Mouse (Mus musculus) CH12.LX (cell line): ENCODE data around the gene Tox2. TPM values are rescaled to one million over a fixed set of nuclear protein-coding genes. Genes with fewer than 3 reads are reported as not detected.

Experiments
- DNase-seq: peaks from one replicate; pipeline ENCODE4 v3.0.0-alpha.2; 2013; ENCODE audit errors: extremely low read depth
- H3K27ac ChIP-seq: 2 replicates; pipeline ENCODE4 v1.5.1; 2012; ENCODE audit warnings: low read depth, mild to moderate bottlenecking, control low read depth, moderate library complexity; ENCODE audit not compliant: insufficient read depth
- H3K27me3 ChIP-seq: replicated peaks from 2 replicates; pipeline ENCODE3; 2012; ENCODE audit warnings: inconsistent platforms
- H3K36me3 ChIP-seq, 2 experiments: replicated peaks in 1 of 2; 2 replicates each; pipeline versions ENCODE3 to v1.6.1; 2012; ENCODE audit warnings: inconsistent platforms in 1 of 2, low read length in 1 of 2, mild to moderate bottlenecking in 1 of 2, mixed read lengths in 1 of 2, moderate library complexity in 1 of 2; ENCODE audit not compliant: control insufficient read depth in 1 of 2, insufficient read depth in 1 of 2
- H3K4me1 ChIP-seq, 2 experiments: 2 replicates each; pipeline ENCODE4 v1.6.1; 2012; ENCODE audit warnings: inconsistent platforms in 1 of 2, moderate library complexity in 1 of 2; ENCODE audit not compliant: insufficient read depth in 2 of 2, control insufficient read depth in 1 of 2
- H3K4me2 ChIP-seq: 2 replicates; pipeline ENCODE4 v1.6.1; 2012; ENCODE audit warnings: low read depth, mild to moderate bottlenecking, control low read depth; ENCODE audit not compliant: poor library complexity, insufficient read depth, severe bottlenecking
- H3K4me3 ChIP-seq, 3 experiments: fragments of 150-350 bp in 1 of 3; sonication (generic) in 1 of 3; replicated peaks in 1 of 3; 2 replicates each; pipeline versions ENCODE3 to v1.5.1; 2011 to 2012; ENCODE audit warnings: low read depth in 2 of 3, low read length in 2 of 3, mild to moderate bottlenecking in 2 of 3, moderate library complexity in 2 of 3, control low read depth in 1 of 3, improper control_type of control experiment in 1 of 3, inconsistent platforms in 1 of 3, mixed read lengths in 1 of 3; ENCODE audit not compliant: poor library complexity in 1 of 3
- H3K79me2 ChIP-seq: replicated peaks from 2 replicates; pipeline ENCODE4 v1.6.1; 2012; ENCODE audit warnings: mild to moderate bottlenecking, moderate library complexity; ENCODE audit not compliant: control insufficient read depth, poor library complexity, insufficient read depth, severe bottlenecking; ENCODE audit errors: extremely low read depth
- H3K9ac ChIP-seq: 2 replicates; pipeline ENCODE4 v1.6.1; 2012; ENCODE audit warnings: low read depth, mild to moderate bottlenecking, control low read depth, moderate library complexity; ENCODE audit not compliant: insufficient read depth
- H3K9me3 ChIP-seq: replicated peaks from 2 replicates; pipeline ENCODE3; 2012; ENCODE audit warnings: low read length, inconsistent platforms, mixed read lengths
- BHLHE40 ChIP-seq: IDR thresholded peaks from 2 replicates; pipeline ENCODE4 v1.6.1; 2011; ENCODE audit warnings: mild to moderate bottlenecking, low read depth, low read length, improper control_type of control experiment
- CHD2 ChIP-seq: IDR thresholded peaks from 2 replicates; pipeline ENCODE4 v1.6.1; 2011; ENCODE audit warnings: low read length, improper control_type of control experiment
- EP300 ChIP-seq: IDR thresholded peaks from 2 replicates; pipeline ENCODE4 v1.6.1; 2011; ENCODE audit warnings: low read length, improper control_type of control experiment
- ETS1 ChIP-seq: conservative IDR thresholded peaks from 2 replicates; pipeline ENCODE4 v1.6.1; 2012; ENCODE audit warnings: low read depth, mild to moderate bottlenecking, inconsistent platforms, low read length, improper control_type of control experiment, moderate library complexity
- JUND ChIP-seq: conservative IDR thresholded peaks from 2 replicates; pipeline ENCODE4 v1.6.1; 2011; ENCODE audit warnings: low read depth, low read length, improper control_type of control experiment
- MAZ ChIP-seq: IDR thresholded peaks from 2 replicates; pipeline ENCODE4 v1.6.1; 2012; ENCODE audit warnings: low read depth, mild to moderate bottlenecking, inconsistent platforms, low read length, improper control_type of control experiment, moderate library complexity
- MEF2A ChIP-seq: IDR thresholded peaks from 2 replicates; pipeline ENCODE4 v1.6.1; 2014; ENCODE audit warnings: low read depth, mild to moderate bottlenecking, inconsistent platforms, low read length, improper control_type of control experiment, borderline replicate concordance
- NELFE ChIP-seq: IDR thresholded peaks from 2 replicates; pipeline ENCODE4 v1.6.1; 2011; ENCODE audit warnings: low read depth, low read length, improper control_type of control experiment
- PAX5 ChIP-seq: IDR thresholded peaks from 2 replicates; pipeline ENCODE4 v1.6.1; 2012; ENCODE audit warnings: low read length, inconsistent platforms, mixed read lengths
- POLR2AphosphoS2 ChIP-seq: IDR thresholded peaks from 2 replicates; pipeline ENCODE4 v1.6.1; 2011; ENCODE audit warnings: low read depth, low read length, improper control_type of control experiment
- RAD21 ChIP-seq: IDR thresholded peaks from 2 replicates; pipeline ENCODE4 v1.6.1; 2011; ENCODE audit warnings: low read depth, mild to moderate bottlenecking, low read length, improper control_type of control experiment, moderate library complexity
- RCOR1 ChIP-seq: conservative IDR thresholded peaks from 2 replicates; pipeline ENCODE4 v1.6.1; 2012; ENCODE audit warnings: low read depth, mild to moderate bottlenecking, inconsistent platforms, low read length, improper control_type of control experiment
- SIN3A ChIP-seq: IDR thresholded peaks from 2 replicates; pipeline ENCODE4 v1.6.1; 2012; ENCODE audit warnings: low read length, improper control_type of control experiment, inconsistent platforms
- SMC3 ChIP-seq: IDR thresholded peaks from 2 replicates; pipeline ENCODE4 v1.6.1; 2011; ENCODE audit warnings: low read depth, low read length, improper control_type of control experiment
- USF2 ChIP-seq: conservative IDR thresholded peaks from 2 replicates; pipeline ENCODE4 v1.6.1; 2011; ENCODE audit warnings: low read depth, low read length, improper control_type of control experiment
- ZMIZ1 ChIP-seq: IDR thresholded peaks from 2 replicates; pipeline ENCODE4 v1.6.1; 2012; ENCODE audit warnings: low read depth, mild to moderate bottlenecking, inconsistent platforms, low read length, improper control_type of control experiment
- dilution Hi-C: fragments of 300-500 bp; cut with MboI; formaldehyde crosslinking; loops from 2 replicates; pipeline ENCODE4 v1.14.3; 2020; ENCODE audit warnings: low sequenced_read_pairs; ENCODE audit not compliant: extremely low pct_unique_long_range_greater_than_20kb, extremely low pct_ligation_motif_present
- in situ Hi-C: fragments of 300-500 bp; cut with MboI; formaldehyde crosslinking; loops from 3 replicates; pipeline ENCODE4 v1.14.3; 2019; ENCODE audit warnings: low sequenced_read_pairs, low pct_ligation_motif_present, low pct_unique_long_range_greater_than_20kb, mixed read lengths
- polyA plus RNA-seq: library from polyadenylated mRNA; unstranded; fragments of >175 nt; gene quantifications from 2 replicates; pipeline ENCODE4 v1.2.1, GENCODE M21; 2012; ENCODE audit warnings: low read depth; ENCODE audit not compliant: insufficient read length
- total RNA-seq, 2 experiments: library from RNA; depleted of rRNA; stranded (reverse); fragments of 300-350 nt in 1 of 2; fragments of >200 nt in 1 of 2; gene quantifications; 2 replicates each; pipeline ENCODE4 v1.2.3; 2012 to 2014

Gene Tox2
- total and polyA plus RNA-seq, 3 experiments: not detected

GRCm38 (mm10) chr2:163344976-163345660 lies 142.2 kb downstream of the Tox2 start:
- dilution Hi-C loops (no loop called here), in situ Hi-C loops (loop anchor here (5.0 kb wide), 1 partner anchor 47 kb away; no protein-coding TSS in a partner anchor)
- H3K36me3 ChIP-seq: no peaks in the 10 kb centered on the region
- TF ChIP-seq EP300 (no peak), RAD21 (no peak), USF2 (no peak), SIN3A (no peak), POLR2AphosphoS2 (no peak), ZMIZ1 (no peak), PAX5 (no peak), SMC3 (no peak), NELFE (no peak)
- no peak overlapping the region for H3K9ac ChIP-seq
- no peak overlapping the region for H3K4me2 ChIP-seq
- H3K4me1 ChIP-seq: no peaks in the 10 kb centered on the region
- no peaks in the 10 kb centered on the region for H3K79me2 ChIP-seq
- peaks cover 8% of the 10 kb centered on the region for H3K9me3 ChIP-seq
- H3K4me3 ChIP-seq: no peak overlapping the region
- no peak for DNase-seq
- H3K27me3 ChIP-seq: peaks cover 83% of the 10 kb centered on the region
- H3K27ac ChIP-seq: no peak overlapping the region

- TF ChIP-seq SIN3A: no peak
- TF ChIP-seq MAZ: no peak
- no peak for TF ChIP-seq CHD2
- TF ChIP-seq NELFE: no peak
- TF ChIP-seq JUND: no peak
- TF ChIP-seq BHLHE40: no peak
- no peak for TF ChIP-seq RCOR1
- TF ChIP-seq MEF2A: no peak
- TF ChIP-seq ETS1: no peak
- no peak for TF ChIP-seq POLR2AphosphoS2
- Histone ChIP-seq H3K27ac (no peak overlapping the region), H3K79me2 (no peaks in the 10 kb centered on the region), H3K27me3 (peaks cover 83% of the 10 kb centered on the region), H3K4me3 (no peak overlapping the region), H3K9me3 (peaks cover 11% of the 10 kb centered on the region), H3K36me3 (no peaks in the 10 kb centered on the region), H3K9ac (no peak overlapping the region), H3K4me1 (no peaks in the 10 kb centered on the region), H3K4me2 (no peak overlapping the region)
- DNase-seq: no peak
- in situ Hi-C loops: no loop called here
- dilution Hi-C loops: no loop called here
Measured at GRCm38 (mm10) chr2:163346497-163346896, 143.6 kb downstream of the Tox2 start.
